Mouse (Mus musculus): ENCODE measurements around the gene Igf1r.

Igf1r gene

DNA sequence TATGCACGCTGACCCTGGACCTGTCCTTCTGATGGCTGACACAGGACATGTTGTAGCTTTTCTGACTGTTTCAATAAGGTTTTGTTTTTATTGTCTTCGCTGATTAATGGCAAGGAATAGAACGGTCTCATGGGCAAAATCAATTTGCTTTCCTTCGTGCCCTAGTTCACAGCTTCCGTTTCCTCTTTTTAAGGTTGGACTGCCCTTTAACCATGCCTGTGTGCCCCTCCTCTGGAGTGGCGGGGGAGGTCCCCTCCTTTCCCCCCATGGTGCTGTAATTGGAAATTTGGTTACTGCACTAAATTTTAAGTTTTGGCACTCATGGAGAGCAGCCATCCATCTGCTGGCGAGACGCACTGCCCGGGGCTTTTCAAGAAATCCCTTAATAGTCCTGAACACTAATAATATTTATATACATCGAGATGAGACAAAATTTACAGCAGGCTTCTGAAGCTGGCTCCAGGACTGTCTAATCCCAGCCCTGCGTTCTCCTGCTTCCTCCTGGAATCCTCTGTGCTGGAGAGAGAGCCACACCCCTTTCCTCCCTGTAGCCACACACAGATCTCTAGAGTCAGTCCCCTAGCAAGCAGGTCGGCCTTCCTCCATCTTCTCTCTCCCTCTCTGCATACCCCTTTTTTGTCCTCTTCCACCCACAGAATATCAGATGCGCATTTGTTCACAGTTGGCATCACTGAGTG, 207.6 kb downstream of the Igf1r start:
- no peak for DNase-seq (ENCODE audit: extremely low spot score, low spot score)

DNA sequence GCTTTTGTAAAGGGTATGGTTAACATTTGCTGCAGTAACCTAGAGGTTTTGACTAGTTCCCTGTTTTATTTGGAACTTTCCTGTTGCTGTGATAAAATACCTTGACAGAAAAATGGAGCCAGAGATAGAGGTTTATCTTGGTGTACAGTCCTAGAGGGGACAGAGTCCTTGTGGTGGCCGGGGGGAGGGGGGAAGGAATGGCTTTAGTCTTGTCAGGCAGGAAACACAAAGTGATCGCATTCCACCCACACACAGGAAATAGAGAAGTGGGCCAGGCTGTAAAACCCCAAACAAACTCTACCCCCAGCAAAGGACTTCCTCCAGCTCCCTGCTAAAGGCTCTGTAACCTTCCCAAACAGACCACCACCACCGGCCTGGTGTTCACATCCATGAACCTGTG, 211.4 kb downstream of the Igf1r start:
- no peak for DNase-seq (ENCODE audit: extremely low spot score, low spot score)

DNA sequence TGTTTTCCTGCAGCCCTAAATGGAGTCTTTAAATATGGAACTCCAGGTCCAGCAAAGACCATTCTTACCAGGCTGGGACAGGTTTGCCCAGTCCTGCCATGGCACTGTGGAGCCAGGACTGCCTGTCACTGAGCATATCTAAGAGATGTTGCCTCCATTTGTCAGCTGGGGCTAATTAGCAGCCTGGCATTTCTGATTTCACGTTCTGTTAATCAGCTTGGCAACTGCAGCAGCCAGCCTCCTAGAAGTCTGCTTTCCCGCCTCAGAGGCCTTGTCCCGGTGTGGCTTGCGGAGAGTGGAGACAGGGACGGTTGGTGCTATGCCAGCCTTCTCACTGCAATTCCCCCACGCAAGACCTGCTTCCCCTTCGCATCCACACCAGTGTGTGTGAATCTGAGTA, 220.1 kb downstream of the Igf1r start:
- no peak for DNase-seq (ENCODE audit: extremely low spot score, low spot score)

DNA sequence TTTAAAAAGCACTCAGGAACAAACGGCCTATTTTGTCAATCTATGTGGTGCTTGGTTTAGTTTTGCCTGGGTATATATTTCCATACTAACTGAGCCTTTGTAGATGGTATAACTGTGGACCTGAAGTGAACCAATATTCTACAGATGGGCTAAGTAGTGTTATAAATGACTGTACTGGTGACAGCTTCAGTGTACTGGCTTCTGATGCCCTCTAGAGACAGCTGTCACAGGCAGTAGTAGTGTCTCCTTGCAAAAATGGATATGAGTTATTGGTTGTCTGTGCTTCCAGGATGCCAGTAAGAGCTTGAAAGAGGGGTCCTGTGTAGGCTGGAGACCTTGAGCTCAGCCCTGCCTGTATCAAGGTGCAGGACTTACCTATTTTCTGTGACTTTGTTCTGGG, 227.0 kb downstream of the Igf1r start:
- DNase-seq (ENCODE audit: extremely low spot score, low spot score) = no peak

DNA sequence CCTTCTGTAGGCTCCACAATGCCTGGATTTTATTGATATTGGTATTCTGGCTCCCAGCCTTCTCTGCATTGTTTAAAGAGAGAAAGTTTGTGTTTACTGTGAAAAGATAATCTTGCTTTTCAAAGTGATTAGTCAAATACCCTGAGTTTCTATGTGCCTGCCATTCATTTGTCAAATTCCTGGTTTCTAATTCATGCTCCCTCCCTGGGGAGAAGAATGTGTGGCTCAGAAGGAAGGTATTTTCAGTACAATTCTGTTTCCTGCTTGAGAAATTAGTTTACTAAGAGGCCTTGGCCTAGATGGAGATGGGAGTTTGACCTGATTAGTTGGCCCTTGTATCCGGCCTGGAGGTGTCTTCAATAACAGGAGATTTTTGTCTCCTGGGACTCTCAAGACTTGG, 228.5 kb downstream of the Igf1r start:
- no peak for DNase-seq (ENCODE audit: extremely low spot score, low spot score)

DNA sequence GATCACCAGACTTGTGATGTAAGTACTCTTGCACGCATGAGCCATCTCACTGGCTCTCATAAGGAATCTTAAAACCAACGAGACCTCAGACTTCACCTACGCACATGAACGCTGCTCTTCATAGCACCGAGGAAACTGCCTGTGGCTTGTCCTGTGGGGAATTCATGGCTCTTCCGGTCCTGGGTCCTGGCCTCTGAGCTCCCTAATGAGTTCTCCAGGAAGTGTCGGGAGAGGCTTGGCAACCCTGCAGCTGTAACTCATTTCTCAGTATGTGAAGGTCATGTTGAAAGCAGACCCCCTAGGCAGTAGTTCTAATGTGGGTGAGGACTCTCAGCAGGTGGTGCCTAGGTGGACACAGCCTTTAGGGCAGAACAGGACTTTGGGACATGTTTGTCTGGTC, 229.4 kb downstream of the Igf1r start:
- DNase-seq (ENCODE audit: extremely low spot score, low spot score) = no peak

DNA sequence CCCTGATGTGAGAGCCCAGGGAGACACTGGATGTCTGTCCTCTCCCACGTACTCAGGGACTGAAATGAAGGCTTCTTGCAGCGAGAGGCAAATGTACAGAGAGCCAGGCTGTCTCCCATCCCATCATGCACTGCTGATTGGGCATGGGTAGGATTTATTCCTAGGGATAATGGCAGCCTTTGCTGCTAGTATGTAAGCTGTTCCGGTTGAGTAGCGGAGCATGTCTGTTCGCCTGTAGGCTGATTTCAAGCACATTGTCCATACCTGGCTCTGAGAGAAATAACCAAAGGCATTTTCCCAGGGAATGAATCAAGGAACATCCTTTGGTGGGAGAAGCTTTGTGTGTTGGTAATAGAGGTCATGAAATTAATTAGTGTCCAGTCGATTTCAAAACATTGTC, 230.1 kb downstream of the Igf1r start:
- no peak for DNase-seq (ENCODE audit: extremely low spot score, low spot score)

DNA sequence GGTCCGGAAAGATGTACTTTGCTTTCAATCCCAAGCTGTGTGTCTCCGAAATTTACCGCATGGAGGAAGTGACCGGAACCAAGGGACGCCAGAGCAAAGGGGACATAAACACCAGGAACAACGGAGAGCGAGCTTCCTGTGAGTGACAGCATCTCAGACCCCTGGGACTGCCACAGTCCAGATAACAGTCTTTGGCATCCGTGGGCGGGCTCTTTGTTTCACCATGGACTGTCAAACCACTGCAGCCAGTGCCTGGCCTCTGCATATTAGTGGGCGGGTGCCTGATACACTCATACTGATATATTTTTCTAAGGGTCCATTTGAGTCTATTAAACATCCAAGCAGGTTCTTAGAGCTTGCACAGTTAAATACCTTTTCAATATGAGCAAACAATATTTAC, 230.8 kb downstream of the Igf1r start:
- no peak for DNase-seq (ENCODE audit: extremely low spot score, low spot score)

DNA sequence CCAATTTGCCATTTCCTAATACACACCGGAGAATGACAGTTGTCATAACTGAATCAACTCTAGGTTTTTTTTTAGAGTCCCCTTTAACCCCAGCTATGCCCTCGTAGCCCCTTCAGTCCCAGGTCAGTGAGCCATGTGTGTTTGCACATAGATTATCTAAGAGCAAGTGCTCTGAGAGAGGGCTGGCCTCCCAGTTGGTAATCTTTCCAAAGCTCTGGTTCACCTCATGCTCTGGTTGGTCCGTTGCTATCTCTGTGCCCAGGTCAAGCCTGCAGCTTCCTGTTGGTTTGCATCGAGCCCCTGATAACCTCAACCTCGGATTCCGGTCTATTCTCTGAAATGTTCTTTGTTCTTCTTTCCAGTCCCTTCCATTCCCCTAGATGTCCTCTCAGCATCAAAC, 236.6 kb downstream of the Igf1r start:
- DNase-seq (ENCODE audit: extremely low spot score, low spot score) = no peak

DNA sequence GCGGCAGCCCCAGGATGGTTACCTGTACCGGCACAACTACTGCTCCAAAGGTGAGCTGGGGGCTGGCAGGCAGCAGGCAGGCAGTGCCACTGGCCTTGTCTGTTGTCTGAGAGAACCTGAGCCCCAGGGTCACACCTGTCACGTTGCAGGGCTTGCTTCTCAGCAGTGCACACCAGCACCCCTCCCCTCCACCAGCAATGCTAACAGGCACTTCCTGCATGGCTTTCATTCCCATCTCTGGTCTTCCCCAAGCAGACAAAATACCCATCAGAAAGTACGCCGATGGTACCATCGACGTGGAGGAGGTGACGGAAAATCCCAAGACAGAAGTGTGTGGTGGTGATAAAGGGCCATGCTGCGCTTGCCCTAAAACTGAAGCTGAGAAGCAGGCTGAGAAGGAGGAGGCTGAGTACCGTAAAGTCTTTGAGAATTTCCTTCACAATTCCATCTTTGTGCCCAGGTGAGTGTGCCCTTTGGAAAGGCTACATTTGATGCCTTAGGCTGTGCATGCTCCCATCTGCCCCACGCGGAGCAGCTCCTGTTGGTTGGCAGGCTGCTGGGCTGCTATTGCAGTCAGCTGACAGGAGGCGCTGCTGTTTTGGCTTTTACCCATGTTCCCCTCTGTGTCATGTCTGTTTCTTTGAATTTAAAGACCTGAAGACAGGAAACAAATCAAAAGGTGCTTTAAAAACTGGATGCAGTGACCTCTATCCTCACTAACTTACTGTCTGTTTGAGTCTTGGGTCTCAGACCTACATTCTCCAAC, 237.2 kb downstream of the Igf1r start:
- DNase-seq (ENCODE audit: extremely low spot score, low spot score) = no peak

DNA sequence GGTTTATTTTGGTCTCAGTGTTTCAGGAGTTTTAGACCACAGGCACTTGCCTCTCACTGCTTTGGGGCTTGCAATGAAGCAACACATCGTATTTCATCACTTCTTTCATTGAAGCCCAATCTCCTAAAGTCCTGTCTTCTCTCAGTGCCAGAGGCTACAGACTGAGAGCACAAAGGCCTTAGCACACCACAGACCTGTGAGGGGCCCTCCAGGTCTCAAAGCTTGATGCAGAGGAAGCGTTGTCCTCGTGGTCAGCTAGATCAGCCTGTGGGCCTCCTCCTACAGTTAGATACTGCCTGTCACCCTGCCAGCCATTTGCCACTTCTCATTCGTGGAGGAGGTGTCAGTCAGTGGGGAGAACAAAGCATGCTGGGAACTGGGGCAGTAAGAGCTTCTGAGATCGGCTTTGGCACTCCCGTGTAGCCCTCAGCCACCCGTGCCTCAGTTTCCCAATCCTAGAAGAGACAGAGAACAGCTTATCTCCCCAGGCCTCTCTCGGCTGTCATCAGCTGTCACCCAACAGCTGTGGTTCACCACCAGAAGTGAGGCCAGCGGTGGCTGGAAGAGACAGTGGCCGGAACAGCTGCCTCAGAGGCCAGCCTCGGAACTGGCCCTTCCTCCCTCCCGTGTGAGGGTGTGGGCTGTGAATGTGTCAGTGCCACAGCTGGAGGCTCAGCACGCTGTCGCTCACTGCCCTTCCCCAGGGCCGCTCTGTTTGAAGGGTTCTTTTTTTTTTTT, 241.5 kb downstream of the Igf1r start:
- no peak for DNase-seq (ENCODE audit: extremely low spot score, low spot score)

DNA sequence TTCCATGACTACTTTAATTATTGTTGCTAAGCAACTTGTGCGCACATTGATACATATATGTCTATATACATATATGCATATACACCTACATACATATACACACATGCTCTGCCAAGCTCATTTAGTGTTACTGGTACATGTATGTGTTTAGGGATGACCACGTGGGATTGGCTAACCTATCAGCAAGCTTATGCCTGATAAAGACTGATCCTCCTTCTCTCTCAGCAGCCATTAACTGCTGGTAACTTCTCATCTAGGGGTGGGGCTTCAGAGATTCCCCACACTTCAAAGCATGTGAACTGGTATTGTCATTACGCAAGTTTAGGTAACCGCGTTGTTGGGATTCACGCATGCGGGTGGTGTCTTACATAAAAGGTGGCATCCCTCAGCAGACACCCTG, 247.0 kb downstream of the Igf1r start:
- DNase-seq (ENCODE audit: extremely low spot score, low spot score) = no peak

DNA sequence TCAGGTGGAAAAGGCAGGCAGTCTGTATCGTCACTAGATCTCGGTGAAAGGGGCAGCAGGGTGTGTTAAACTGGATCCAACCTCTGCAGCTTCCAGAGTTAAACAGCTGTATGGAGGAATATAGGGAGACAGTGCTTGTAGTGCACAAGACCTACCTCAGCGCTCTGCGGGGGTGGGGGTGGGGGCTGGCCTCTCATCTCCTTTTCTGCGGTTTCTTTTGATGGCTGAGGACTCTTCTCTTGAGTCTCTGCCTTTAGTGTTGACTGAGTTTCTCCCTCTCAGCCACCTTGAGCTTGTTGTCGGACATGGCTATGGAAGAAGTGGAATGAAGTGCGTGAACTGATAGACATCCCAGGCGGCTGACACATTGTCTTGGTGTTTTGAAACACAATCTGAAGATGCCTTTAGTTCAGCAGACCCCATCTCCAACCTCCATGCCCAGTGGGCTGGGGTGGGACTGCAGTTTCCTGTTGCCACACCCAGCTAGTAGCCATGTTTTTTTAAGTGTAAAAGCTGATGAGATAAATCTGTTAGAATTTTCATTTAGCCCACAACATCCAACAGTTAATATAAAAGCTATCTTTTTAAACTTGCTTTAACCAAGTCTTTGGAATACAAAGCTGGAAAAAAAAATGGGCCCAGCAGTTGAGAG, 253.3 kb downstream of the Igf1r start:
- DNase-seq (ENCODE audit: extremely low spot score, low spot score) = no peak

DNA sequence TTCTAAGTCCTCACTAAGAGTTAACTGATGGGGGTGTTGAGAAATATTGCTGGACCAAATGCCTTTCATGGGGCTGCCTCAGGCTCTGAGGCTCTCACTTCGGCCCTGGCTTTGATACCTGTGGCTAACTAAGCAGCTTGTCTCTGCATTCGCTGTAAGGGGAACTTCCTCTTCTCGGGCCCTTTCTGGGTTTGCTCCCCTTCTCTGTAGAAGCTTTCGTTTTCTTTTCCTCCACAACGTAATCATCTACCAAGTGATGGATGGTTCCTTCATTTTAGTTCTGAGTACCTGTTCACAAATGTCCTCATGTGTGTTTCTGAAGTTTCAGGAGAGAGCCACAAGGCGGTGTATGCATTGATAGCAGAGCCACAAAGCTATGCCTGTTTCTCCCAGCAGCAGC, 256.4 kb downstream of the Igf1r start:
- no peak for DNase-seq (ENCODE audit: extremely low spot score, low spot score)

DNA sequence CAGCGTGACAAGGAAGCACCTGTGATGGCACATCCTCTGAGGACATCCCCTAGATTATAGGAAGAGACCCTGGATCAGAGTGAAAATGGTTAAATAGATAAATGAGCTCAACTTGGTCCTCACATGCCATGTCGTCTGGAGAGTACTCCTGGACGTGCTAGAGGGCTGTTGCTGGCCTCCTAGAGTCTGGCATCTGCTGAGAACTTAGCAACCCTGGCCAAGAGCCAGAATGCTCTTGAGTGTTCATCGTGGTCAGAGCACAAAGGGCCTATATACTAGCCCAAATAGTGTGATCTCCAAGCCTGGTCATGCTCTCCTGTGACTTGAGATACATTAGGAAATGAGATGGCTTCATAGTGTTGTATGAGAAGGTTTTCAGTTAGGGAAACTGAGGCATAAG, 257.8 kb downstream of the Igf1r start:
- no peak for DNase-seq (ENCODE audit: extremely low spot score, low spot score)

DNA sequence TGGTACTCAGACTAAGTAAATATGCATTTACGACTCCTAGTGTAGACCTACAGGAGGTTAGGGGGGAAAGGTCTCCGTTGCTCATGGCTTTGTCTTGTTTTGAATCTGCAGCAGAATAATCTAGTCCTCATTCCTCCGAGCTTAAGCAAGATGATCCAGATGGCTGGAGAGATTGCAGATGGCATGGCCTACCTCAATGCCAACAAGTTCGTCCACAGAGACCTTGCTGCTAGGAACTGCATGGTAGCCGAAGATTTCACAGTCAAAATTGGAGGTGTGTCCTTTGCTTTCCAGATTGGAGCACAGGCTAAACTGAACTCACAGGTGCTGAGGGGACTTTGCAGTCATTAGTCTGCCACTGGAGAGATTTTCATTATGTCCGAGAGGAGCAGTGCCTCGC, 259.3 kb downstream of the Igf1r start:
- DNase-seq (ENCODE audit: extremely low spot score, low spot score) = no peak

DNA sequence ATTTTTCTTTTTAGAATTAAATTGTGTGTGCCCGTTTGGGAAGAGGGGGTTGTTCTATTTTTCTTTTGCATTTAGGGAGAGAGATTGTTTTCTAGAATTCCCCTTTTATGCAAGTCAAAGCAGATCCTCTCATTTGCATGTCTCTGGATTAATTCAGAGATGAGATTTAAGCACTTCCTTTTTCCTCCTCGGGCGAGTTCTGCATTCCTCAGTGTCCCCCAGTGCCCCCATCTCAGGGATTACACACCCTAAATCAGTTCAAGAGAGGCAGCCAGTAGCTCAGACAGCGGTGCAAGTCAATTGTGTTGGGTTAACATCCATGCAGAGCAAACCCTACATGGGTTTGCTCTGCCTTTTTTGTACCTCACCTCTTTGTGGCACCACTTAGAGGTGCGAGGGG, 261.2 kb downstream of the Igf1r start:
- no peak for DNase-seq (ENCODE audit: extremely low spot score, low spot score)

DNA sequence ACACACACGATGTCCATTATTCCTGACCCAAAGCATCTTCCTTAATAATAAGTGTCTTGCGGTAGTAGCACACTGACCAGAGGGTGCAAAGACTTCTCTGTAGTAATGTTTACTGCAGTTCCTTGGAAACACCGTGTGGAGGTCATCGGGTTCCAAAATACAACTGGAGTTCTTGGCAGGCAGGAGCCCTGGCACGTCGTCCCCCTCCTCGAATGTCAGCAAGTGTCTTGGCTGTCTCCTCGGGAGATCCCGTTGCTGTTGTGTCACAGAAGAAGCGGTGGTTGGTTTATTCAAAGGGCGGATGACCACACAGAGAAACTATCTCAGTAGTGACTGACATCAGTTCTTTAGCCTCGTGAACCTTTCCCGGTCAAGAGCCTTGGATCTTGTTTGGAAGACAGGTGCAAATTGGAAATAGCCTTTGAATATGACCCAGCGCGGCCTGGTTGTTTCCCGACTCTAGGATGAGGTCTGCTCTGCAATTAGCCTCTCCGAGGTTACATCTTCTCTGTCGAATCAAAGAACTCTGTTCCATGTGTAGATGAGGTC, 263.0 kb downstream of the Igf1r start:
- DNase-seq (ENCODE audit: extremely low spot score, low spot score) = no peak

DNA sequence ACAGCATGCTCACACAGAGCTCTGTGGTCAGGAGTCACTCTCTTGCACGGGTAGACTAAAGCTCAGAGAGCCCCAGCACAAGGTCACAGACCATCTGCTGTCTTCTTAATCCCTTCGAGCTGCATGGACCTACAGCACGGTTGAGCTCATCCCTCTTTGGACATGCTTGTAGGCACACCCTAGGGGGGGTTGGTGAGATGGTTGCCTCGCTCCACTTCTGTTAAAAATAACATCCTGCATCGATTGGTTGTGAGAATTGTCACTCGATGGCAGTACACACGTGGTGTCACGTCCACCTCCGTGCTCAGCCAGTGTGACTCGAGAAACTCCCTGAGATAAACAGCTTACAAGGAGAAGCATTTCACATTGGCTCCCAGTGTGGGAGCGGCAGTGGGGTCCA, 266.3 kb downstream of the Igf1r start:
- no peak for DNase-seq (ENCODE audit: extremely low spot score, low spot score)

DNA sequence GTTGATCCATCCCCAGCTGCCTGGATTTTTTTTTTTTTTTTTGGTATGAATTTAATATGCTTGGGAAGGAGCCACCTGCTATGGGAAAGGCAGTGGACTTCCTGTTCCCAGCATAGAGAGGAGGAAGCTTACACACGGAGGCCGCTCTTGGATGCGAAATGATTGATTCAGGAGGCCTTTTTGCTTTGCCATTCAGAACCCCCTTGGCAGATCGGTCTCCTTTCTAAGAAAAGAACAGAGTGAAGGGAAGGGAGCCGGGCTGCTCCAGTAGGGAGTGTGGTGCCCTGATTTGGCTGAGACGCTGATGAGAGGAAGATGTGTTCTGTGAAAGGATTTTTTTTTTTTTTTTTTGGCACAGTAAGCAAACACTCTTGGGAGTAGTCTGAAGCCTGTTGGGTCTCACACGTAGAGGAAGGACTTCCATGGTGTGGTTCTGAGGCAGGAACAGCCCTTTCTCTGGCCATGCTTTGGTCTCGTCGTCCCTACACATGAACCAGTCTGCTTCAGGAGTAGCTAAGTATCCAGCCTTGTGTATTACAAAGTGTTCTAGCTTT, 269.1 kb downstream of the Igf1r start:
- no peak for DNase-seq (ENCODE audit: extremely low spot score, low spot score)

DNA sequence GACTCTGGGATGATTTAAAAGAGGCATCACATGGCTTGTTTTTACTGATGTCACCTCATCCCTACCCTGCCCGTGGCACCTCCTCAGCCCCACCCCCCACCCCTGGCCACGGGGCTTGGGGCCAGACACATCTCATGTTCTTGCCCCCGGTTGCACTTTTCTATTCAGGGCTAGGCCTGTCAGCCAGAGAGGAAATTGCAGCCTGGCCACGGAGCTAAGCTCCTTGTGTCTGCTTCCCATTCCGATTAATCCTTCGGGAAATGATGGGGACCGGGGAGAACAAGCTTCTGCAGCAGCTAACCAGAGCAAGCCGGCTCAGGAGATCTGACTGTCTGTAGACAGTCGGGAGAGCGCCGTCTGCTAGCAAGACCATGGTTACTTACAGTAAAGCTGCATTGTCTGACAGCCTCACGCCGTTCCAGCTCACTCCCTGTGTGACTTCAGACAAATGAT, 270.8 kb downstream of the Igf1r start:
- DNase-seq (ENCODE audit: extremely low spot score, low spot score) = no peak

All from neural tube, embryonic 10.5 days (tissue).